In the genomic region with DNA sequence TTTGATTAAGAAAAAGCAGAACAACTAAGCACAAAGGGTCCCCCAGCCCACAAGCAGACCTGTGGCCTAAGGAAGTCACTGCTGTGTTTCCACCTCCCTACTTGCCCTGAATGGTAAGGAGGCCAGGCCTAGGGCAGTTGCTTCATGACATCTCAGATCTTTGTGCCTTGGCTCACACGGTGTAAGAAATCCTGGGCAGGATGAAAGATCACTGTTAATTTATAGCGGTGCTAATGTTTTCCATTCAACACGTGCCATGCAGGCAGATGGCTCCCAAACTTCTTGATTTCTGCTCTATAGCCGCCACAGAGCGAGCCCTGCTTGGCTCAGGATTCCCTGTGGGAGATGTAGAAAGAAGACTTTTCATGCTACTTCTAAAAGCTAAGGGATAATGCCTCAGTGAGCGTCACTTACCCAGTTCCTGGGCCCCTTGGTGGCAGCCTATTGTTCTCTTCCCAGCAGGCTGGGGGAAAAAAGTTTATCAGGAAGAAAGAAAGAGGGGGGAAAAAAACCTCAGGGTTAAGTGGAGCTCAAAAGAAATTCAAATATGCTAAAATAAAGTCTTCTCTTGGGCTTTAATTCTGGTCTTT, we compare ENCODE assay signal across 22 mouse cellular contexts.
DNase-seq lines count a peak whose midpoint lies in the region; ATAC-seq lines count a peak whose summit lies in the region.
"Had no signal": no experiment of that assay in that cellular context is flagged by ENCODE, and none has a peak within 500 bp of the region (broad histone marks: within the 10 kb centered on the region; RNA-seq: fewer than 3 reads in every experiment).

No protein-coding gene starts in this region.

- WGBS in hindbrain, embryonic 10.5 days: 10% methylated on average over 6 of the region's 6 CpGs
- WGBS in hindbrain, embryonic 16.5 days: 9% methylated on average over 6 of the region's 6 CpGs
- WGBS in neural tube, embryonic 13.5 days: 3% methylated on average over 6 of the region's 6 CpGs

- ATAC-seq in hindbrain, embryonic 16.5 days: no peak
- peak; percentile 32 to 49; a peak in 2 of 4 replicates for ATAC-seq in hematopoietic stem cell, adult 5-6 weeks (replicated peaks in 1 of 2; ENCODE audit: insufficient read depth in 1 of 2, low FRiP score in 2 of 2, low TSS enrichment in 1 of 2, low read depth in 1 of 2, poor library complexity in 2 of 2, severe bottlenecking in 2 of 2)
- ATAC-seq in neural tube, embryonic 13.5 days (ENCODE audit: low read depth): peak; percentile 47; the same call in 1 of the 2 replicates
- ATAC-seq: liver, postnatal 0 days had no signal

- no peak overlapping the region for H3K4me2 ChIP-seq in hindbrain, embryonic 16.5 days (ENCODE audit: low read length)
- no peak overlapping the region for H3K4me2 ChIP-seq in neural tube, embryonic 13.5 days

- peaks cover 10% of the 10 kb centered on the region for H3K9me3 ChIP-seq in hindbrain, embryonic 10.5 days
- H3K9me3 ChIP-seq in hindbrain, embryonic 16.5 days (ENCODE audit: control insufficient read depth, low read length): peaks cover 5% of the 10 kb centered on the region; the same call in 1 of the 2 replicates
- peaks cover 9% of the 10 kb centered on the region; the same call in 1 of the 2 replicates for H3K9me3 ChIP-seq in neural tube, embryonic 13.5 days

- H3K9ac ChIP-seq in hindbrain, embryonic 16.5 days (ENCODE audit: low read depth, low read length): no peak overlapping the region
- no peak overlapping the region for H3K9ac ChIP-seq in neural tube, embryonic 13.5 days
- H3K9ac ChIP-seq: liver, postnatal 0 days had no signal

- DNase-seq in hindbrain, embryonic 10.5 days (ENCODE audit: low spot score): peak; percentile 23
- peak; percentile 37 for DNase-seq in retina, embryonic 14.5 days (ENCODE audit: low spot score)
- DNase-seq in retina, postnatal 1 day: no peak
- DNase-seq in heart, adult 8-10 months (ENCODE audit: low spot score): no peak
- no peak for DNase-seq in ovary, postnatal 36 days (ENCODE audit: low spot score)
- DNase-seq: adrenal gland, adult 8-10 months; cerebellum, adult 9-11 months; gastrocnemius, postnatal 10 days; heart, adult 18-20 months; heart, postnatal 36 days; kidney, adult 8-10 months; kidney, postnatal 25 days; left cerebral cortex, postnatal 4 days; liver; liver, postnatal 0 days; lung, postnatal 10 days; right cerebral cortex, postnatal 14 days; thymus, postnatal 36 days had no signal

- H3K4me1 ChIP-seq in hindbrain, embryonic 10.5 days (replicated peaks): peaks cover 16% of the 10 kb centered on the region
- H3K4me1 ChIP-seq in hindbrain, embryonic 16.5 days (ENCODE audit: control insufficient read depth, insufficient read depth, low read depth, low read length): peaks cover 3% of the 10 kb centered on the region
- H3K4me1 ChIP-seq in neural tube, embryonic 13.5 days (replicated peaks): peaks cover 5% of the 10 kb centered on the region; the same call in 1 of the 2 replicates

- no peak overlapping the region for H3K4me3 ChIP-seq in hindbrain, embryonic 10.5 days
- no peak overlapping the region for H3K4me3 ChIP-seq in hindbrain, embryonic 16.5 days (ENCODE audit: low read length)
- H3K4me3 ChIP-seq in neural tube, embryonic 13.5 days: no peak overlapping the region
- H3K4me3 ChIP-seq: myocyte had no signal

- H3K27me3 ChIP-seq in hindbrain, embryonic 10.5 days (ENCODE audit: insufficient read depth, poor library complexity, severe bottlenecking): no peaks in the 10 kb centered on the region
- no peaks in the 10 kb centered on the region for H3K27me3 ChIP-seq in hindbrain, embryonic 16.5 days (replicated peaks; ENCODE audit: control insufficient read depth, insufficient read depth, low read length)
- no peaks in the 10 kb centered on the region for H3K27me3 ChIP-seq in neural tube, embryonic 13.5 days

- H3K27ac ChIP-seq in hindbrain, embryonic 10.5 days: peak overlapping the region; percentile 64
- H3K27ac ChIP-seq in hindbrain, embryonic 16.5 days (ENCODE audit: low read depth, low read length): no peak overlapping the region
- H3K27ac ChIP-seq in neural tube, embryonic 13.5 days (replicated peaks): no peak overlapping the region

- H3K36me3 ChIP-seq in hindbrain, embryonic 10.5 days: no peaks in the 10 kb centered on the region
- H3K36me3 ChIP-seq in hindbrain, embryonic 16.5 days (ENCODE audit: control insufficient read depth, insufficient read depth, low read length): no peaks in the 10 kb centered on the region
- H3K36me3 ChIP-seq in neural tube, embryonic 13.5 days: 0 out of 2 replicates have a peak, but pooled peaks cover 3% of the 10 kb centered on the region

Comparison
In these comparisons a context has a peak if more than half of its experiments do, and no peak if none do; other contexts are left out.
1. DNase-seq: peak in hindbrain, embryonic 10.5 days (single experiment) and retina, embryonic 14.5 days (single experiment); none in retina, postnatal 1 day (single experiment), heart, adult 8-10 months (single experiment) and ovary, postnatal 36 days (single experiment).